Mouse (Mus musculus) liver, embryonic 16.5 days (tissue): ENCODE data around the gene Armh4. TPM values are rescaled to one million over a fixed set of nuclear protein-coding genes. Genes with fewer than 3 reads are reported as not detected.

ENCODE experiments used
- ATAC-seq: fragments of 200-750 bp; cut with Nextera tagmentation; 2 replicates; pipeline ENCODE4 v1.8.0; 2017; ENCODE audit warnings: low read depth, mild to moderate bottlenecking, moderate number of reproducible peaks, moderate library complexity
- H3K27ac ChIP-seq: fragments of 300-500 bp; sonication (generic); 2 replicates; pipeline ENCODE4 v1.5.1; 2014; ENCODE audit warnings: mild to moderate bottlenecking, low read length
- H3K27me3 ChIP-seq: fragments of 300-500 bp; sonication (generic); 2 replicates; pipeline ENCODE4 v1.6.1; 2014; ENCODE audit warnings: low read depth, low read length, mixed read lengths; ENCODE audit not compliant: control insufficient read depth, insufficient read depth
- H3K36me3 ChIP-seq: fragments of 300-500 bp; sonication (generic); 2 replicates; pipeline ENCODE4 v1.6.1; 2014; ENCODE audit warnings: mild to moderate bottlenecking; ENCODE audit not compliant: control insufficient read depth, insufficient read depth
- H3K4me1 ChIP-seq: fragments of 300-500 bp; sonication (generic); 2 replicates; pipeline ENCODE4 v1.6.1; 2014; ENCODE audit warnings: low read depth, low read length, mixed read lengths; ENCODE audit not compliant: control insufficient read depth
- H3K4me2 ChIP-seq: fragments of 300-500 bp; sonication (generic); 2 replicates; pipeline ENCODE4 v1.6.1; 2014; ENCODE audit warnings: low read depth, low read length, mixed read lengths
- H3K4me3 ChIP-seq: fragments of 300-500 bp; sonication (generic); 2 replicates; pipeline ENCODE4 v1.5.1; 2014; ENCODE audit warnings: low read depth, mild to moderate bottlenecking, low read length
- H3K9ac ChIP-seq: fragments of 300-500 bp; sonication (generic); 2 replicates; pipeline ENCODE4 v1.6.1; 2014; ENCODE audit warnings: low read depth, low read length
- H3K9me3 ChIP-seq: fragments of 300-500 bp; sonication (generic); replicated peaks from 2 replicates; pipeline ENCODE4 v1.6.1; 2016; ENCODE audit warnings: low read length; ENCODE audit not compliant: control insufficient read depth
- WGBS: fragments of 180-500 bp; shearing (Covaris S2); extraction: QIAGEN DNeasy Blood & Tissue Kit; methylation state at CpG from one replicate; pipeline ENCODE4 v1.1.7; 2014; ENCODE audit not compliant: insufficient replicate concordance; 5-methylcytosine and 5-hydroxymethylcytosine counted together
- polyA plus RNA-seq: library from polyadenylated mRNA; unstranded; fragments of >200 nt; fragmentation: Nextera tagmentation; extraction: Ambion mirVana; gene quantifications from 2 replicates; pipeline ENCODE4 v1.2.1, GENCODE M21; 2015

Gene Armh4
- polyA plus RNA-seq, 1 experiment from 2014 or later = 0.66 TPM

GRCm38 (mm10) chr14:49743946-49744526 is 39.1 kb downstream of the Armh4 start:
- H3K36me3 ChIP-seq = no peaks in the 10 kb centered on the region
- no peak for ATAC-seq
- H3K27ac ChIP-seq = no peak overlapping the region
- 66% methylated on average over 6 of the region's 6 CpGs for WGBS
- H3K4me1 ChIP-seq = no peaks in the 10 kb centered on the region
- no peaks in the 10 kb centered on the region for H3K27me3 ChIP-seq
- no peak overlapping the region for H3K4me2 ChIP-seq
- no peak overlapping the region for H3K4me3 ChIP-seq
- no peak overlapping the region for H3K9ac ChIP-seq
- H3K9me3 ChIP-seq = no peaks in the 10 kb centered on the region

GRCm38 (mm10) chr14:49739328-49739727 is 43.9 kb downstream of the Armh4 start:
- no peaks in the 10 kb centered on the region for H3K9me3 ChIP-seq
- no peaks in the 10 kb centered on the region for H3K4me1 ChIP-seq
- H3K36me3 ChIP-seq = no peaks in the 10 kb centered on the region
- no peak overlapping the region for H3K4me3 ChIP-seq
- no peak overlapping the region for H3K4me2 ChIP-seq
- WGBS = 71% methylated on average over 7 of the region's 7 CpGs
- H3K9ac ChIP-seq = no peak overlapping the region
- no peaks in the 10 kb centered on the region for H3K27me3 ChIP-seq
- no peak overlapping the region for H3K27ac ChIP-seq
- no peak for ATAC-seq

- 23% methylated on average over 2 of the region's 2 CpGs for WGBS
- Histone ChIP-seq H3K9me3 (no peaks in the 10 kb centered on the region), H3K36me3 (no peaks in the 10 kb centered on the region), H3K9ac (no peak overlapping the region), H3K27ac (no peak overlapping the region), H3K4me2 (no peak overlapping the region), H3K27me3 (no peaks in the 10 kb centered on the region), H3K4me1 (no peaks in the 10 kb centered on the region), H3K4me3 (no peak overlapping the region)
- no peak for ATAC-seq
These were observed 44.6 kb downstream of the Armh4 start for GRCm38 (mm10) chr14:49738441-49739088.

- H3K36me3 ChIP-seq = no peaks in the 10 kb centered on the region
- H3K9me3 ChIP-seq = no peaks in the 10 kb centered on the region
- H3K27ac ChIP-seq = no peak overlapping the region
- H3K4me1 ChIP-seq = no peaks in the 10 kb centered on the region
- H3K9ac ChIP-seq = no peak overlapping the region
- H3K4me3 ChIP-seq = no peak overlapping the region
- H3K4me2 ChIP-seq = no peak overlapping the region
- no peak for ATAC-seq
- H3K27me3 ChIP-seq = no peaks in the 10 kb centered on the region
These were observed 49.2 kb downstream of the Armh4 start for GRCm38 (mm10) chr14:49733950-49734349.

GRCm38 (mm10) chr14:49723361-49724054 is 59.7 kb downstream of the Armh4 start:
- Histone ChIP-seq H3K27ac (no peak overlapping the region), H3K36me3 (no peaks in the 10 kb centered on the region), H3K4me3 (no peak overlapping the region), H3K4me1 (no peaks in the 10 kb centered on the region), H3K9ac (no peak overlapping the region), H3K9me3 (no peaks in the 10 kb centered on the region), H3K27me3 (no peaks in the 10 kb centered on the region), H3K4me2 (no peak overlapping the region)
- no peak for ATAC-seq
- 28% methylated on average over 4 of the region's 4 CpGs for WGBS

GRCm38 (mm10) chr14:49722782-49723181 is 60.4 kb downstream of the Armh4 start:
- Histone ChIP-seq H3K9ac (no peak overlapping the region), H3K27ac (no peak overlapping the region), H3K9me3 (no peaks in the 10 kb centered on the region), H3K4me2 (no peak overlapping the region), H3K4me3 (no peak overlapping the region), H3K36me3 (no peaks in the 10 kb centered on the region), H3K4me1 (no peaks in the 10 kb centered on the region), H3K27me3 (no peaks in the 10 kb centered on the region)
- 13% methylated on average over 3 of the region's 3 CpGs for WGBS
- ATAC-seq = no peak

- Histone ChIP-seq H3K36me3 (no peaks in the 10 kb centered on the region), H3K4me3 (no peak overlapping the region), H3K4me2 (no peak overlapping the region), H3K27ac (no peak overlapping the region), H3K4me1 (no peaks in the 10 kb centered on the region), H3K9me3 (no peaks in the 10 kb centered on the region), H3K27me3 (no peaks in the 10 kb centered on the region), H3K9ac (no peak overlapping the region)
- no peak for ATAC-seq
- 29% methylated on average over 1 of the region's 1 CpGs for WGBS
These were observed 61.9 kb downstream of the Armh4 start for GRCm38 (mm10) chr14:49721281-49721680.

- no peak for ATAC-seq
- no peaks in the 10 kb centered on the region for H3K36me3 ChIP-seq
- no peaks in the 10 kb centered on the region for H3K9me3 ChIP-seq
- H3K9ac ChIP-seq = no peak overlapping the region
- H3K4me1 ChIP-seq = no peaks in the 10 kb centered on the region
- H3K4me3 ChIP-seq = no peak overlapping the region
- H3K27ac ChIP-seq = no peak overlapping the region
- H3K27me3 ChIP-seq = no peaks in the 10 kb centered on the region
- no peak overlapping the region for H3K4me2 ChIP-seq
These were observed 63.5 kb downstream of the Armh4 start for GRCm38 (mm10) chr14:49719678-49720077.

- Histone ChIP-seq H3K27me3 (no peaks in the 10 kb centered on the region), H3K4me1 (no peaks in the 10 kb centered on the region), H3K36me3 (no peaks in the 10 kb centered on the region), H3K4me2 (no peak overlapping the region), H3K9ac (no peak overlapping the region), H3K27ac (no peak overlapping the region), H3K4me3 (no peak overlapping the region), H3K9me3 (no peaks in the 10 kb centered on the region)
- no peak for ATAC-seq
- 29% methylated on average over 3 of the region's 3 CpGs for whole genome bisulfite sequencing
These were observed 72.2 kb downstream of the Armh4 start for GRCm38 (mm10) chr14:49711016-49711415.
